Mouse (Mus musculus) liver, embryonic 16.5 days (tissue): ENCODE data around the gene Dok7. TPM values are rescaled to one million over a fixed set of nuclear protein-coding genes. Genes with fewer than 3 reads are reported as not detected.

Source experiments
- ATAC-seq: fragments of 200-750 bp; cut with Nextera tagmentation; 2 replicates; pipeline ENCODE4 v1.8.0; 2017; ENCODE audit warnings: low read depth, mild to moderate bottlenecking, moderate number of reproducible peaks, moderate library complexity
- H3K27ac ChIP-seq: fragments of 300-500 bp; sonication (generic); 2 replicates; pipeline ENCODE4 v1.5.1; 2014; ENCODE audit warnings: mild to moderate bottlenecking, low read length
- H3K27me3 ChIP-seq: fragments of 300-500 bp; sonication (generic); 2 replicates; pipeline ENCODE4 v1.6.1; 2014; ENCODE audit warnings: low read depth, low read length, mixed read lengths; ENCODE audit not compliant: control insufficient read depth, insufficient read depth
- H3K36me3 ChIP-seq: fragments of 300-500 bp; sonication (generic); 2 replicates; pipeline ENCODE4 v1.6.1; 2014; ENCODE audit warnings: mild to moderate bottlenecking; ENCODE audit not compliant: control insufficient read depth, insufficient read depth
- H3K4me1 ChIP-seq: fragments of 300-500 bp; sonication (generic); 2 replicates; pipeline ENCODE4 v1.6.1; 2014; ENCODE audit warnings: low read depth, low read length, mixed read lengths; ENCODE audit not compliant: control insufficient read depth
- H3K4me2 ChIP-seq: fragments of 300-500 bp; sonication (generic); 2 replicates; pipeline ENCODE4 v1.6.1; 2014; ENCODE audit warnings: low read depth, low read length, mixed read lengths
- H3K4me3 ChIP-seq: fragments of 300-500 bp; sonication (generic); 2 replicates; pipeline ENCODE4 v1.5.1; 2014; ENCODE audit warnings: low read depth, mild to moderate bottlenecking, low read length
- H3K9ac ChIP-seq: fragments of 300-500 bp; sonication (generic); 2 replicates; pipeline ENCODE4 v1.6.1; 2014; ENCODE audit warnings: low read depth, low read length
- H3K9me3 ChIP-seq: fragments of 300-500 bp; sonication (generic); replicated peaks from 2 replicates; pipeline ENCODE4 v1.6.1; 2016; ENCODE audit warnings: low read length; ENCODE audit not compliant: control insufficient read depth
- WGBS: fragments of 180-500 bp; shearing (Covaris S2); extraction: QIAGEN DNeasy Blood & Tissue Kit; methylation state at CpG from one replicate; pipeline ENCODE4 v1.1.7; 2014; ENCODE audit not compliant: insufficient replicate concordance; 5-methylcytosine and 5-hydroxymethylcytosine counted together
- polyA plus RNA-seq: library from polyadenylated mRNA; unstranded; fragments of >200 nt; fragmentation: Nextera tagmentation; extraction: Ambion mirVana; gene quantifications from 2 replicates; pipeline ENCODE4 v1.2.1, GENCODE M21; 2015

Gene Dok7
- polyA plus RNA-seq, 1 experiment from 2014 or later: 0.19 TPM

DNA sequence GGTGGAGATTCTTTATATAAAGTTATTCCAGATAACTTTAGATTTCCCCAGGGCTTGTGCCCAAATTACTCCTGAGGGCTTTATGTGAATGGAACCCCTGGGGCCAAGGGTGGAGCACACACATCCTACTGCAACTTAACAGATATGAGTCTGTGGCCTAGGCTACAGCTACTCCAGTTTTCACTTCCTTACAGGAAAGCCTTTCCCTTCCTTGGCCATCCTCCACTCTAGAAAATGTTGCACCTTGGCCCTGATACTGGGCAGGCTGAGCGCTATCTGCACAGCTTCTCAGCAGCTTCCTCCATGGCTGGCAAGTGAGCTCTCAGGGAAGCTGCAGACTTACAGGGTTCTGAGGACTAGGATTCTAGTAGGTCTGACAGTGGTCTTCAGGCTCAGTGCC is 27.3 kb upstream of the Dok7 start:
- no peak overlapping the region for H3K4me3 ChIP-seq
- no peak for ATAC-seq
- 89% methylated on average over 1 of the region's 1 CpGs for WGBS
- peaks cover 9% of the 10 kb centered on the region for H3K4me1 ChIP-seq
- peaks cover 27% of the 10 kb centered on the region for H3K36me3 ChIP-seq
- no peak overlapping the region for H3K27ac ChIP-seq
- H3K9ac ChIP-seq: no peak overlapping the region
- H3K4me2 ChIP-seq: no peak overlapping the region
- no peaks in the 10 kb centered on the region for H3K27me3 ChIP-seq
- no peaks in the 10 kb centered on the region for H3K9me3 ChIP-seq

DNA sequence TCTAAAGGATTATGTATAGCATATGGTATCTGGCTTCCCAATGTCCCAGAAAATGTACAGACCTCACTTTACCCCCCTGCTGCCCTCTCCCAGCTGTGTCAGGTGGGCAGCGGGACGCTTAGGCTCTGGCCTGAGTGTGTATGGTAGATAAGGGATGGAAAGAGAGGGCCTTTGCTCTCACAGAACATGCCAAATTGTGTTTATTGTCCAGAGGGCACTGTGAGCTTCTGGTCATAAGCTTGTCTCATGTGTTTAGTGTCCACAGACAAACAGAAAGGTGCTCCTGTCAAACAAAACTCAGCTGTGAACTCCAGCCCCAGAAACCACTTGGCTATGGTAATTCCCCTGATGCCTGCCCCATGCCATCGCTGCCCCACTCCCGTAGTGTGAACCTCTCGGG is 26.8 kb upstream of the Dok7 start:
- H3K4me3 ChIP-seq: no peak overlapping the region
- no peaks in the 10 kb centered on the region for H3K27me3 ChIP-seq
- peaks cover 9% of the 10 kb centered on the region for H3K4me1 ChIP-seq
- H3K27ac ChIP-seq: 0 out of 2 replicates have a peak overlapping the region, but pooled peaks have one; percentile 8
- ATAC-seq: peak; percentile 65
- 76% methylated on average over 5 of the region's 5 CpGs for WGBS
- H3K9me3 ChIP-seq: no peaks in the 10 kb centered on the region
- H3K4me2 ChIP-seq: no peak overlapping the region
- no peak overlapping the region for H3K9ac ChIP-seq
- H3K36me3 ChIP-seq: peaks cover 27% of the 10 kb centered on the region

DNA sequence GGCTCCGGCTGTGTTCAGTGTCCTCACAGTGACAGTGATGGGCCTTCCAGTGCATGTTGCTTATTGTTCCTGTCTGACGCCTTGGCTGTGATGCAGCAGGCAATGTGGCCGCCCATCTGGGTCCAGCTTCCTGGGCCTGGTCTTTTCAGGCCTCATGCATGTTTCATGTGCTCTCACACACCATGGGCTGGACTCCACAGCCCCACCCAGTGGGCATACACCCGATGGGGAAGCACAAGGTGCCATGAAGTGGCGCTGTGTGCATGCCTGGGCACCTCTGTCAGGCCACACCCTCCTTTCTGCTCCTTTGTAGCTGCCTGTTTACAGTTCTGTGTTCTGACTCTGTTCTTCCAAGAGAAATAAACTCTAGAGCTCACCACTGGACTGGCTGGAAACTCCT is 23.5 kb upstream of the Dok7 start:
- peaks cover 8% of the 10 kb centered on the region for H3K36me3 ChIP-seq
- no peak for ATAC-seq
- H3K27me3 ChIP-seq: no peaks in the 10 kb centered on the region
- 51% methylated on average over 5 of the region's 5 CpGs for WGBS
- no peak overlapping the region for H3K4me2 ChIP-seq
- H3K4me1 ChIP-seq: peaks cover 22% of the 10 kb centered on the region
- H3K9ac ChIP-seq: no peak overlapping the region
- H3K9me3 ChIP-seq: no peaks in the 10 kb centered on the region
- no peak overlapping the region for H3K4me3 ChIP-seq
- H3K27ac ChIP-seq: no peak overlapping the region

- WGBS: 64% methylated on average over 1 of the region's 1 CpGs
- Histone ChIP-seq H3K36me3 (peaks cover 6% of the 10 kb centered on the region), H3K4me1 (peaks cover 22% of the 10 kb centered on the region)
Measured at GRCm38 (mm10) chr5:35033619-35034018, 22.9 kb upstream of the Dok7 start.

DNA sequence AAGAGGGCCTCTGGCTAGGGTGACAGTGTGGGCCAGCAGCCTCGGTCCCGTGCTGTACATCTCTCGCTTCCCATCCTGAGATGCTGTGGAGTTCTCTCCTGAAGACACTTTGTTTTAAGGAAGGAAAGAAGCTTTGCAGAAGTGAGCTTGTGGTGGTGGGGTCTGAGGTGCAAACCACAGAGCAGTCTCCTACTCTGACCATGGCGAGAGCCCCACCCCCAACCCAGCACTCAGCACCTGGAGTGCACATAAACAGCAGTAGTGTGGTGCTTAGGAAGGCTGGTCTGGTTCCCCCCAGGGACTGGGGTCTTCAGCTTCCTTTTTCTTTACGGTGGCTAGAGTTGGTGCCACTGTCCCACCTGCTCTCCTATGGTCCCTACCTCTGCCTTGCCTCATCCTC is 21.4 kb upstream of the Dok7 start:
- no peaks in the 10 kb centered on the region for H3K9me3 ChIP-seq
- peaks cover 5% of the 10 kb centered on the region; the same call in 1 of the 2 replicates for H3K36me3 ChIP-seq
- H3K4me1 ChIP-seq: peaks cover 22% of the 10 kb centered on the region
- no peaks in the 10 kb centered on the region for H3K27me3 ChIP-seq
- H3K4me2 ChIP-seq: no peak overlapping the region
- H3K9ac ChIP-seq: no peak overlapping the region; the same call in 1 of the 2 replicates
- 28% methylated on average over 5 of the region's 5 CpGs for WGBS
- H3K27ac ChIP-seq: peak overlapping the region; percentile 30; the same call in 1 of the 2 replicates
- ATAC-seq: no peak
- no peak overlapping the region for H3K4me3 ChIP-seq

More at GRCm38 (mm10) chr5:35033619-35034018, 22.9 kb upstream of the Dok7 start:
- Histone ChIP-seq H3K27me3 (no peaks in the 10 kb centered on the region), H3K4me2 (no peak overlapping the region), H3K4me3 (no peak overlapping the region), H3K9me3 (no peaks in the 10 kb centered on the region), H3K27ac (peak overlapping the region; percentile 20; the same call in 1 of the 2 replicates), H3K9ac (no peak overlapping the region)
- ATAC-seq: no peak

GRCm38 (mm10) chr5:35035795-35036194 is 20.8 kb upstream of the Dok7 start:
- Histone ChIP-seq H3K36me3 (peaks cover 5% of the 10 kb centered on the region; the same call in 1 of the 2 replicates), H3K4me3 (no peak overlapping the region), H3K27ac (peak overlapping the region; percentile 30; the same call in 1 of the 2 replicates), H3K9ac (peak overlapping the region; percentile 23; the same call in 1 of the 2 replicates), H3K4me1 (peaks cover 22% of the 10 kb centered on the region), H3K4me2 (no peak overlapping the region), H3K27me3 (no peaks in the 10 kb centered on the region), H3K9me3 (no peaks in the 10 kb centered on the region)
- ATAC-seq: peak; percentile 47
- 15% methylated on average over 4 of the region's 4 CpGs for WGBS

DNA sequence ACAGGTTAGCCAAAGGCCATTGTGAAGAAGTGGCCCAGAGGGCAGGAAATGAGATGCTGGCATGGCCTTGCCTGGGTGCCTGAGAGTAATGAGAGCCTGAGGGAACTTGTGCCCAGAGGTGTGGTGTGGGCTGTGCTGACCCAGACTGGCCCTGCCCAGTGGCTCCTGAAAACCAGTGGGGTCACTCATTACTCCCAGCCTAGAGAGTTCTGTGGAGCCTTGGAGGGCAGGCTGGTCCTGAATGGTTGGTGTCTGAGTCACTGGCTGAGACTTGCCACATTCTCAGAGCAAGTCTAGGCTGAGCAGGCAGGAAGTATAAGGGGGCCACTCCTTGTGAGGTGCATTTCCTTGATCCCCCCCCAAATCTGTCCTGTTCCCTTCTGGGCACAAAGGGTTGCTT is 19.1 kb upstream of the Dok7 start:
- Histone ChIP-seq H3K4me3 (no peak overlapping the region), H3K27me3 (no peaks in the 10 kb centered on the region), H3K9me3 (no peaks in the 10 kb centered on the region), H3K4me2 (no peak overlapping the region), H3K9ac (no peak overlapping the region), H3K4me1 (peaks cover 22% of the 10 kb centered on the region), H3K27ac (no peak overlapping the region), H3K36me3 (peaks cover under 1% of the 10 kb centered on the region; the same call in 1 of the 2 replicates)
- ATAC-seq: no peak

GRCm38 (mm10) chr5:35041268-35041829 is 15.2 kb upstream of the Dok7 start, which contains the start of gene Hgfac:
Gene Hgfac, plus strand, starts transcription at chr5:35041509.
- ATAC-seq: peak; percentile 86
- H3K9ac ChIP-seq: peak within 1 kb of the TSS; percentile 57
- 21% methylated on average over 6 of the region's 6 CpGs for WGBS
- no peaks in the 10 kb centered on the region; the same call in none of the 2 replicates for H3K4me1 ChIP-seq
- H3K36me3 ChIP-seq: no peaks in the 10 kb centered on the region
- H3K27me3 ChIP-seq: no peaks in the 10 kb centered on the region
- H3K4me3 ChIP-seq: peak within 1 kb of the TSS; percentile 48
- peak within 1 kb of the TSS; percentile 86 for H3K27ac ChIP-seq
- no peaks in the 10 kb centered on the region for H3K9me3 ChIP-seq
- peak within 1 kb of the TSS; percentile 45 for H3K4me2 ChIP-seq

DNA sequence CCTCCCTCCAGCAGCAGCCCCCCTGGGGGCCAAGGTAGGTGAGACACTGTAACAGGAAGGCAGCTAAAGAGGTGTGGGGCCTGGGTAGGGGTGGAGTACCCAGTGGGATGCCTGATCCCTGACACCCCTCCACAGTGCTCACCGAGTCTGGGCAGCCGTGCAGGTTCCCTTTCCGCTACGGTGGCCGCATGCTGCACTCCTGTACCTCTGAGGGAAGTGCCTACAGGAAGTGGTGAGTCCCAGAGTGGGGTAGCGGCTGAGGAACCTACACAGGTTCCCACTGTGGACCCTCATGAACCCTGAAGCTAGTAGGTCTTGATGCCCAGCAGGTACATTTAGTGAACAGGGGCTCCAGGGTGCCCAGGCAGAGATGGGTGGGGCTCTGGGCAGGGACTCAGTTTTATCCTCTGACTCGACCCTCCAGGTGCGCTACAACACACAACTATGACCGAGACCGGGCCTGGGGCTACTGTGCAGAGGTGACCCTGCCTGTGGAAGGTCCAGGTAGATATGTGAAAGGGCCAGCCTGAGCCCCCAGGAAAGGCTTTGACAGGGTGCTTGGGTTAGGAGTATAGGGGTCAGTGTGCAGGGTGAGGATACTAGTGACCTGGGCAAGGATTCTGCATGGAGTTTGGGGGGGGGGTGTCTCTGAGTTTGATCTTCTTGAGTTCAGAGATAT is 14.0 kb upstream of the Dok7 start:
- no peak for ATAC-seq
- Histone ChIP-seq H3K4me1 (no peaks in the 10 kb centered on the region; the same call in none of the 2 replicates), H3K4me3 (peak overlapping the region; percentile 48), H3K9ac (peak overlapping the region; percentile 57), H3K4me2 (peak overlapping the region; percentile 45), H3K27ac (peak overlapping the region; percentile 86), H3K9me3 (no peaks in the 10 kb centered on the region), H3K27me3 (no peaks in the 10 kb centered on the region), H3K36me3 (no peaks in the 10 kb centered on the region)
- WGBS: 29% methylated on average over 10 of the region's 10 CpGs
